Mouse (Mus musculus) left cerebral cortex, adult 2 months (tissue): Measurements from ENCODE around the gene Ptprm. TPM values are rescaled to one million over a fixed set of nuclear protein-coding genes. Genes with fewer than 3 reads are reported as not detected.
"Not testable (repeated sequence)": the region's sequence is repeated elsewhere in the genome, so short reads cannot be mapped to it uniquely, and the experiment has no call there.

Experiments
- DNase-seq, 2 experiments: peaks; one replicate each; pipeline ENCODE4 v3.0.0; 2021 to 2022; ENCODE audit warnings: low spot score in 2 of 2, mixed read lengths in 1 of 2; ENCODE audit errors: extremely low spot score in 1 of 2
- H3K27ac ChIP-seq: fragments of 200-600 bp; 2 replicates; pipeline ENCODE4 v1.8.1; 2022
- H3K4me3 ChIP-seq: fragments of 200-600 bp; 2 replicates; pipeline ENCODE4 v1.8.1; 2022
- CTCF ChIP-seq: fragments of 200-600 bp; IDR thresholded peaks from 2 replicates; pipeline ENCODE4 v1.8.1; 2022; ENCODE audit warnings: antibody characterized with exemption, mild to moderate bottlenecking, moderate library complexity
- intact Hi-C: fragments of 180-260 bp; cut with DNase I; formaldehyde crosslinking; loops from one replicate; pipeline ENCODE4 v1.15.1; 2025
- total RNA-seq, 2 experiments: library from RNA; stranded (reverse); gene quantifications; 2 replicates each; pipeline ENCODE4 v1.2.3; 2021

Gene Ptprm
- total RNA-seq, 2 experiments from 2014 or later, result 37.6 to 42.5 TPM

DNA sequence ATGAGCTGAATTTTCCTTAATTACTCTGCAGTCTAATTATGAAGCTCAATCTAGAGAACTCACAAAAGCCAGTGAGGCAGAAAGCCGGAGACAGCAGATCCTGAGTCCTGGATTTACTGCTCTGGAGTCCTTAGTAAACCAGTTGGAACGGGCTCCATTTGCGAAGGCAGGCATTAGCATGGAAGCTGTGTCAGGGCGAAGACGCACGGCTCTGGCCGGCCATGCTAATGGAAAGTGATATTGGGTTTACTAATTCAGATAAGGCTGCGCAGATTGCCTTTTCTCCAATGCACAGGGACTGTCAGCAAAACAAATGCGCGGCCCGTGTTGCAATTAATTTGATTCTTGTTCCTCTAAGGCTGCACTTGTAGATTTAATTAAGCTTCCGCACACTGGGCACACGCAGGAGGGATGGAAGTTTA is 484.7 kb downstream of the Ptprm start:
- no peak for TF ChIP-seq CTCF
- no peak overlapping the region; the same call in 1 of the 2 replicates for H3K4me3 ChIP-seq
- peak; percentile 14 to 18 for DNase-seq
- intact Hi-C loops, result no loop called here
- H3K27ac ChIP-seq, result no peak overlapping the region

DNA sequence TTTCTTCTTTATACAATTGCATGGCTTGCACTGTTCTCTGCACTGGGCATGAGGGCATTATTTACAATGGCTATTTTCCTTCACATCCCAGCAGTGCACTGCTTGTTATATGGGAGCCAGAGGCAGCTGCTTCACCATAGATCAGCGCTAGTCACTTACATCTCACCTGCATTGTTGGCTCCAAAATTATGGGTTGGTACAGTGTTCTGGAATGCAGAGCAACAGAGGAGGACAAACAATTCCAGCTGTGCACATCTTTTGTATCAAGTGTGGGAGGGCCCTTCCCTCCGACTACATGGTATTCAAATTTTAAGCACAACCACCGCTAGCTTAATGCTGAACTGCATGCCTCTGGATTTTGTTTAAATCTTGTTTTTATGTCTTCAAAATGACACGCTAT is 489.8 kb downstream of the Ptprm start:
- Histone ChIP-seq H3K4me3 (no peak overlapping the region), H3K27ac (no peak overlapping the region)
- TF ChIP-seq CTCF, result no peak
- DNase-seq, result no peak
- intact Hi-C loops, result no loop called here

DNA sequence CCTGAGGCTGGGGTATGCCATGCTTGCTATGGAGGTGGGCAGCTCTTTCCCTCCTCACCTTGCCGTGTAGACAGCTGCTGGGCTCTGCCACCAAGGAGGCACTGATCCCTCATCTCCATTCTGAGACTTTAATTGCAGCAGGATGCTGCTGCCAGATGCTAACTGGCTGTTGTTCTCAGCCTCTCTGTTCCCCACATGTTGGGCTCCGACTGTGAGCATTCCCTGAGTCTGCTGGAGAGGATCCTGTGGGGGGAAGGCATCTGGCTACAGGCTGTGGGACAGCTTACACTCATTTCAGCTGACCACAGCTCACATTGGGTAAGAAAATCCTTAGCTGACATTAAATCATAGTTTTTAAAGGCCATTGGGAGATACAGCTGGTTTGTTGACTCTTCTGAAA is 492.7 kb downstream of the Ptprm start:
- no peak for DNase-seq
- Histone ChIP-seq H3K4me3 (no peak overlapping the region), H3K27ac (no peak overlapping the region)
- no peak for TF ChIP-seq CTCF
- intact Hi-C loops, result no loop called here

DNA sequence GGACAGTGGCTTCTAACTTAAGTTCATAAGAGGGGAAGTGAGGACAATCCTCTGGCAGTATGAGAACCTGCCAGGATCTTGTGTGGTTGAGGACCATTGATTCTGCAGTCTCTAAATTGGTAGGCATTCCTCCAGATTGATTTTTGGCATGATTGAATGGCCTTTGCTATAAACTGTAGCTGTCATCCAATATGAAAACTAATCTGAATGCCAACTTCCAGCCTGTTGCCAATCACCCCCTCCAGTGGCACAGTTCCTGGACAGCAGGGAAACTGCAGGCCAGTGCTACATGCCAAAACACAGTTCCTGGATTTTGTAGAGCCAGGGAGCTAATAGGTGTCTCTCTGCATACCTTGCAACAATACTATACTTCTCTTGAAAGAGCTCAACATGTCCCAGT is 495.5 kb downstream of the Ptprm start:
- DNase-seq, result no peak
- intact Hi-C loops, result no loop called here
- TF ChIP-seq CTCF, result no peak
- H3K4me3 ChIP-seq, result no peak overlapping the region
- no peak overlapping the region for H3K27ac ChIP-seq

DNA sequence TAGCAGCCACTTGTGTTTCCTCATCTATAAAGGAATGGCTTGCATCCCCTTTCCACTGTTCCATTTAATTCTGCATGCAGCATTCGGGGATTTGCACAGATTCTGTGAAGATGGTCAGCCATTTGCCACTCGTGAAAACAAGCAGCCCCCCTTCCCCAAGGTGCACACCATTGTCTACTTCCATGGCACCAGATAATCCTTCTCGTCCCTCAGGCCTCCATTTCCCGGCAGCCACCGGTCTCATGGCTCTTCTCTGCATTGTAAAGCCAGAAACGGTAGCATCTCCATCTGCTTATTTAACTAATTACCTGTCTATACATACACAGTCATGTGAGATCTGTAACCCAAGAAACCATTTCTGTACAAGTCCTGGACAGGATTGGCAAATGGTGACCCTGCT is 501.8 kb downstream of the Ptprm start:
- no peak overlapping the region for H3K27ac ChIP-seq
- intact Hi-C loops, result no loop called here
- no peak for DNase-seq
- no peak overlapping the region for H3K4me3 ChIP-seq
- no peak for TF ChIP-seq CTCF

DNA sequence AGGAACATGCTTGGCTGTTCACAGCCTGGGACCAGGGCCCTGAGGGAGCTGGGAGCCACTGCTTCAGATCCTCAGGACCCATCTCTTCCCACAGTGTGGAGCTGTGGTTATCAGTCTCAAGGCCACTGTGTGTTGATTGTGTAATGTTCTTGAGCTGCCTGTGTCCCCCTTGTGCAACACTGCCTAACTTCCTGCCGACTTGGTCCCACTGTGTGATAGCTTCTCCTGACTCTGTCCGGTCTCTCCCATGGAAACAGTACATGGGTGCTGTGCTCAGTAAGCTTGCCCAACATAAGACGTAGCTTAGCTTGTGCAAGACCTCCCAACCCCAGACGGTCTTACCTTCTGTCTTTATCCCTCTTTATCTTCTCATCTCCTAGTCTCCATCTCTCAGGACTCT is 507.2 kb downstream of the Ptprm start:
- H3K27ac ChIP-seq, H3K4me3 ChIP-seq, DNase-seq, intact Hi-C loops: not testable (repeated sequence)

DNA sequence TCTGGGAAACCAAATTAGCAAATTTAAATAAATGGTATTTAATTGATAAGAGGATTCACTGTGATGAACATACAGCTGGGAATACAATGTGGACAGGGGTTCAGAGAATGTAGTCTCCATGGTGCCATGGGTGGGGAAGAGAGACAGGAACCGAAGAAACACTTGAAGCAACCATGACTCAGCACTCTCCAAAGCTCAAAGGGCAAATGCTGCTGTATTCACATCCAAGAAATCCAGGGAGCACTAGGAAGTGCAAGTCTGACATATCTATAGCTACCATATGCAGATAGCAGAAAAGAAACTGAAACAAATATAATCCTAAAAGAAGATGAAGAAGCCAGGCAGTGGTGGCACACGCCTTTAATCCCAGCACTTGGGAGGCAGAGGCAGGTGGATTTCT is 531.9 kb downstream of the Ptprm start:
- intact Hi-C loops, result no loop called here
- TF ChIP-seq CTCF, result no peak
- Histone ChIP-seq H3K27ac (no peak overlapping the region), H3K4me3 (no peak overlapping the region)
- no peak for DNase-seq

DNA sequence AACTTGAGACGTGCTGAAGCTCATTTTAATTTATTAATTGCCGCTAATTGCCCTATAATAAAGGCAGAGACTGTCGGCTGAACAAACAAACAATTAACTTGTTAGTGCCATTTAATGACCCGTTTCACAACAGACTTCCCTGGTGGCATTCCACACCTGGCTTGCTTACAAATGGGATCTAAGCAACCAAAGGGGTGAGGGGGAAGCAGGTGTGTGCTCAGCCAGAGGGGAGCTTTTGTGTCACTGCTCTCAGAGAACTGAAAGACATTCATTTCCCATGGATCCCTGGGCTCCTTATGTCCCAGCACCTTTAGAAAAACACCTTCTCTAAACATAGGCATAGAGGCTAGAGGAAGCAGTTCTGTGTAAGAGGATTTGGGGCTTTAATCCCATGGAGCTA is 536.9 kb downstream of the Ptprm start:
- intact Hi-C loops, result no loop called here
- no peak for DNase-seq
- H3K4me3 ChIP-seq, result no peak overlapping the region
- no peak for TF ChIP-seq CTCF
- no peak overlapping the region for H3K27ac ChIP-seq

DNA sequence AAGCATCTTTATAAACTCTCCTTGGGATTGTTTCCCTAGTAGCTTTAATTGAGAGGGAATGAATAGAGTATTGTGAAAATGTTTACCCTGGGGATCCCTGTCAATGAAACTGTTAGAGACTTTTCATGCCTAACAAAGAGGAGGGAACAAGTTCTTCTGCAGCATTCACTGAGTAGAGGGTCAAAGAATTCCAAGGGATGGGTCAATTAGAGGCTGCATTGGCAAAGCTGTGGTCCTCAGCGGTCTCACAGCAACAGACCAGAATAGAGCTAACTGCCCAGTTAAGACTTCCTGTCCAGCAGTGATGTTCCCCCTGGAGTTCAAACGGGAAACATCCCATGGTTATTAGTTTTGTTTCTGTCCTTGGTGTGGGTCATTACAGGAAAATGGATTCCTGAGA is 538.3 kb downstream of the Ptprm start:
- Histone ChIP-seq H3K4me3 (no peak overlapping the region), H3K27ac (no peak overlapping the region)
- TF ChIP-seq CTCF, result no peak
- no peak for DNase-seq
- intact Hi-C loops, result no loop called here

DNA sequence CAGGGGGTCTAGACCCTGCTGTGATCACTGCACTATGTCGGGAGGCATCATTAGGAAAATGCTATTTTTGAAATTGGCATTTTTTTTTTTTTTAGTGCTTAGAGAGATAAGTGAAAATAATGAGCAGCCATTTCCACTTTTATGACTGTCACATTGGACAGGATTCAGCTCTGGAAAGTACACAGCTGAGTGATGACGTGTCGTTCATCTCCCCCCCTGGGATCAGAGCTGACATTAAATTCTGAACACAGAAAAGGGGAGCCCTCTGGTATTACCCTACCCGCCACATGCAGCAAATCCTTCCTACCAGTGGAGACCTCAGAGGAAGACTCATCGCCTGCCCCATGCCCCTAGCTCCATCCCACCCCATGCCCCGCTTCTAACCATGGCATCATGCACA is 540.5 kb downstream of the Ptprm start:
- TF ChIP-seq CTCF, result no peak
- intact Hi-C loops, result no loop called here

DNA sequence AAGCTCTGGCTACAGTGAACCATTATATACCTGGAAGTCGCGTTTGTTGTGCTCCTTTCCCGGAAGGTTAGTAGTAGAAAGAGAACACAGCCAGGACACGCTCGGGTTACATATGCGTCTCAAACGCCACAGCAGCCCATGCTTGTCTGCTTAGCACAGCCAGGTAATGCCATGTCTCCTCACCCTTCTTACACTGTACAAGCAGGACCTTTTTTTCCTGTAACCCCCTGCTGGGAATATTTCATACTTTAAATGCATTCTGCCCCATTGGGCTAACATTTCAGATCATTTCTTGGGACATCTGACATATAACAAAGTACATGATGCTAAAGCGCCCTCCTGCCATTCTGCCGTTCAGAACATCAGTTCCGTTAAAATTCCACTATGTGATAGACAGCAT is 540.9 kb downstream of the Ptprm start:
- intact Hi-C loops, result no loop called here
- Histone ChIP-seq H3K27ac (no peak overlapping the region), H3K4me3 (no peak overlapping the region)
- DNase-seq, result no peak
- no peak for TF ChIP-seq CTCF

More for the DNA sequence above, 540.5 kb downstream of the Ptprm start:
- no peak for DNase-seq
- H3K27ac ChIP-seq, result no peak overlapping the region
- no peak overlapping the region for H3K4me3 ChIP-seq

DNA sequence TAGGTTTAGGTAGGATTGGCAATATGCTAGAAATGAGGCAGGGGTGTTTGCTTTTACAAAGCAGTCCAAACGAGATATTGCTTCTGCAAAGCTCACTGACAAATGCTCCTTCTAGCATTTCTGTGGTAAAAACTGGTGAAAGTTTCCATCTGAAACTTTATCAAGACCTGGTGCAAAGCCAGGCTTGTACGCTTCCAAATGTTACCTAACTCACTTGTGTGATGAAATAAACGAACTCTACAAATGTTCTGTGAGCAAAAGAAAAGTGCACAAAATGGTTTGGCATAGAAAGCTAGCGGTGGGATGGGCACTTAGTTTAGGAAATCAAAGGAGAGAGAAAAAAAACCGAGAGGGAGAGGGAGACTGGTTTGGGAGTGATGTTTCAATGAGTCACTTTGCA is 544.5 kb downstream of the Ptprm start:
- intact Hi-C loops, result no loop called here
- H3K4me3 ChIP-seq, result no peak overlapping the region
- TF ChIP-seq CTCF, result no peak
- no peak for DNase-seq
- no peak overlapping the region for H3K27ac ChIP-seq

DNA sequence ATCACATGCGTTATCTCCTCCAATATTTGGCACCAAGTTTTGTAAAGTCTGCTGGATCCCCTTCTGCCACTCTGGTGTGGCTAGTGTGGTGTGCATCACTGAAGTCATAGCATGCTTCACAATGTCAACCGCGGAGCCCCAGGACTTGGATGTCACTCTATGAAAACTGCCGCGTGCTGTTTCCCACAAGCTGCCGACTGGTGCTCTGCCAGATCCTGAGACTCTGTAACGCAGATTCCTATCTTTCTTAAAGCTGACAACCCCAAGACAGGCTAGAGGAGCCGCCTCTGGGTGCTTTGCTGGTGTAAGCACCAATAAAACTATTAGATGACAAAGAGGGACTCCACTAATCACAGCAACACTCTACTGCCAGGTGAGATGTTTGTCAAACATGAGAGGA is 546.1 kb downstream of the Ptprm start:
- no peak overlapping the region for H3K4me3 ChIP-seq
- intact Hi-C loops, result no loop called here
- DNase-seq, result no peak
- H3K27ac ChIP-seq, result no peak overlapping the region
- no peak for TF ChIP-seq CTCF
